Mouse (Mus musculus) hindbrain, embryonic 12.5 days (tissue): ENCODE results near the gene Hamp. TPM values are rescaled to one million over a fixed set of nuclear protein-coding genes. Genes with fewer than 3 reads are reported as not detected.
A peak's percentile ranks its signal among the peaks of the same experiment; 100 is the strongest.

ENCODE experiments used
- ATAC-seq: fragments of 200-750 bp; cut with Nextera tagmentation; 2 replicates; pipeline ENCODE4 v1.8.0; 2017; ENCODE audit warnings: moderate TSS enrichment; ENCODE audit not compliant: low FRiP score
- H3K27ac ChIP-seq: fragments of 300-500 bp; sonication (generic); 2 replicates; pipeline ENCODE4 v1.5.1; 2016; ENCODE audit warnings: mild to moderate bottlenecking
- H3K27me3 ChIP-seq: fragments of 300-500 bp; sonication (generic); 2 replicates; pipeline ENCODE4 v1.6.1; 2016; ENCODE audit warnings: mild to moderate bottlenecking
- H3K36me3 ChIP-seq: fragments of 300-500 bp; sonication (generic); 2 replicates; pipeline ENCODE4 v1.6.1; 2016; ENCODE audit warnings: mild to moderate bottlenecking
- H3K4me1 ChIP-seq: fragments of 300-500 bp; sonication (generic); 2 replicates; pipeline ENCODE4 v1.6.1; 2016
- H3K4me2 ChIP-seq: fragments of 300-500 bp; sonication (generic); replicated peaks from 2 replicates; pipeline ENCODE4 v1.6.1; 2016; ENCODE audit warnings: mild to moderate bottlenecking
- H3K4me3 ChIP-seq: fragments of 300-500 bp; sonication (generic); 2 replicates; pipeline ENCODE4 v1.5.1; 2016; ENCODE audit warnings: mild to moderate bottlenecking
- H3K9ac ChIP-seq: fragments of 300-500 bp; sonication (generic); 2 replicates; pipeline ENCODE4 v1.6.1; 2016; ENCODE audit warnings: mild to moderate bottlenecking, moderate library complexity
- H3K9me3 ChIP-seq: fragments of 300-500 bp; sonication (generic); replicated peaks from 2 replicates; pipeline ENCODE4 v1.6.1; 2016; ENCODE audit warnings: mild to moderate bottlenecking
- WGBS: fragments of 180-500 bp; shearing (Covaris S2); methylation state at CpG from one replicate; pipeline ENCODE4 v1.1.7; 2016; 5-methylcytosine and 5-hydroxymethylcytosine counted together
- polyA plus RNA-seq: library from polyadenylated mRNA; unstranded; fragments of >200 nt; fragmentation: Nextera tagmentation; extraction: Ambion mirVana; gene quantifications from 2 replicates; pipeline ENCODE4 v1.2.1, GENCODE M21; 2016

Gene Hamp
- polyA plus RNA-seq = not detected in 2 replicates

- no peak within 1 kb of the TSS for H3K4me2 ChIP-seq
- WGBS = 76% methylated on average over 9 of the region's 9 CpGs
Observed at GRCm38 (mm10) chr7:30943909-30944635, at the start of gene Hamp. Hamp (minus strand) TSS chr7:30944032.

GRCm38 (mm10) chr7:30992148-30992547, 48.3 kb upstream of the Hamp start:
- no peak for ATAC-seq
- WGBS = 82% methylated on average over 5 of the region's 5 CpGs
- no peak overlapping the region for H3K9ac ChIP-seq
- H3K4me3 ChIP-seq = no peak overlapping the region
- H3K4me2 ChIP-seq = no peak overlapping the region
- H3K9me3 ChIP-seq = no peaks in the 10 kb centered on the region; the same call in 1 of the 2 replicates
- H3K27me3 ChIP-seq = no peaks in the 10 kb centered on the region
- no peaks in the 10 kb centered on the region for H3K4me1 ChIP-seq
- no peaks in the 10 kb centered on the region for H3K36me3 ChIP-seq
- no peak overlapping the region for H3K27ac ChIP-seq

More at GRCm38 (mm10) chr7:30943909-30944635, at the start of gene Hamp:
- Histone ChIP-seq H3K4me1 (no peaks in the 10 kb centered on the region), H3K9ac (no peak within 1 kb of the TSS), H3K27me3 (no peaks in the 10 kb centered on the region), H3K36me3 (peaks cover 15% of the 10 kb centered on the region), H3K4me3 (no peak within 1 kb of the TSS), H3K9me3 (no peaks in the 10 kb centered on the region), H3K27ac (no peak within 1 kb of the TSS)
- no peak for ATAC-seq

GRCm38 (mm10) chr7:30988519-30989162, 44.8 kb upstream of the Hamp start:
- Histone ChIP-seq H3K4me1 (no peaks in the 10 kb centered on the region), H3K27me3 (no peaks in the 10 kb centered on the region), H3K9ac (no peak overlapping the region), H3K36me3 (no peaks in the 10 kb centered on the region), H3K4me2 (no peak overlapping the region), H3K4me3 (no peak overlapping the region), H3K9me3 (no peaks in the 10 kb centered on the region), H3K27ac (no peak overlapping the region)
- no peak for ATAC-seq
- 75% methylated on average over 4 of the region's 4 CpGs for WGBS

GRCm38 (mm10) chr7:30985357-30985756, 41.5 kb upstream of the Hamp start:
- Histone ChIP-seq H3K36me3 (no peaks in the 10 kb centered on the region), H3K9ac (no peak overlapping the region), H3K9me3 (no peaks in the 10 kb centered on the region; the same call in 1 of the 2 replicates), H3K4me2 (no peak overlapping the region), H3K4me3 (no peak overlapping the region), H3K4me1 (no peaks in the 10 kb centered on the region), H3K27ac (no peak overlapping the region), H3K27me3 (no peaks in the 10 kb centered on the region)
- 88% methylated on average over 9 of the region's 9 CpGs for WGBS
- ATAC-seq = no peak

DNA sequence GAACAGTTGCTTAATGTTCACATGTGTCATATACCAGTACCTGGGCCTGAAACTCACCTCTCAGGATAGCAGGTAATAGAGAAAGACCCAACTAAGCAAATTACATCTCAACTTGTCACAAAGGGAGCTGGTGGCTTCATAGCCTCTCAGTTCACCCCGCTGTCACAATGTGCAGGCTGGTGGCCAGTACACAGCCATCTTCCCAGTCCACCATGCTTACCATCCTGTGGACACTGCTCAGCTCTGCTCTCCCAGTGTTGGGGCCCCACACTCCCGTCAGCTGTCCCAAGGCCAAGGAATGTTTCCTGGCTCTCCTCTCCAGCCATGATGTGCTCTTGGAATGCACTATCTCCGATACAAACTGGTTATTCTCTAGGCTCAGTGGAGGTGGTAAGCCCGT, 37.9 kb upstream of the Hamp start:
- no peak overlapping the region for H3K4me2 ChIP-seq
- ATAC-seq = no peak
- H3K4me3 ChIP-seq = no peak overlapping the region
- no peaks in the 10 kb centered on the region for H3K27me3 ChIP-seq
- H3K36me3 ChIP-seq = no peaks in the 10 kb centered on the region
- 85% methylated on average over 4 of the region's 4 CpGs for WGBS
- no peak overlapping the region for H3K9ac ChIP-seq
- no peaks in the 10 kb centered on the region; the same call in 1 of the 2 replicates for H3K9me3 ChIP-seq
- H3K27ac ChIP-seq = no peak overlapping the region
- no peaks in the 10 kb centered on the region for H3K4me1 ChIP-seq

GRCm38 (mm10) chr7:30973501-30974289, 29.9 kb upstream of the Hamp start, which contains the start of gene Fam187b:
Fam187b (plus strand) TSS chr7:30973790.
- Histone ChIP-seq H3K9me3 (no peaks in the 10 kb centered on the region), H3K36me3 (no peaks in the 10 kb centered on the region), H3K4me2 (peak within 1 kb of the TSS; percentile 59), H3K27me3 (peaks cover 23% of the 10 kb centered on the region), H3K9ac (peak within 1 kb of the TSS; percentile 47; the same call in 1 of the 2 replicates), H3K27ac (no peak within 1 kb of the TSS; the same call in 1 of the 2 replicates), H3K4me1 (peaks cover 7% of the 10 kb centered on the region), H3K4me3 (peak within 1 kb of the TSS; percentile 35)
- WGBS = 1% methylated on average over 37 of the region's 37 CpGs
- ATAC-seq = peak; percentile 79

GRCm38 (mm10) chr7:30973251-30973500, 29.3 kb upstream of the Hamp start, which contains the start of gene Lsr:
Lsr (minus strand) TSS chr7:30973464.
- Histone ChIP-seq H3K27ac (no peak within 1 kb of the TSS; the same call in 1 of the 2 replicates), H3K9ac (peak within 1 kb of the TSS; percentile 47; the same call in 1 of the 2 replicates), H3K36me3 (no peaks in the 10 kb centered on the region), H3K27me3 (peaks cover 23% of the 10 kb centered on the region), H3K4me3 (peak within 1 kb of the TSS; percentile 35), H3K9me3 (no peaks in the 10 kb centered on the region), H3K4me2 (peak within 1 kb of the TSS; percentile 59), H3K4me1 (peaks cover 7% of the 10 kb centered on the region)
- ATAC-seq = peak; percentile 37
- WGBS = 0% methylated on average over 19 of the region's 19 CpGs

- H3K27me3 ChIP-seq = peaks cover 23% of the 10 kb centered on the region
- no peak overlapping the region for H3K27ac ChIP-seq
- peak overlapping the region; percentile 59 for H3K4me2 ChIP-seq
- H3K9ac ChIP-seq = peak overlapping the region; percentile 47; the same call in 1 of the 2 replicates
- H3K4me3 ChIP-seq = peak overlapping the region; percentile 35
- no peaks in the 10 kb centered on the region for H3K9me3 ChIP-seq
- no peaks in the 10 kb centered on the region for H3K36me3 ChIP-seq
- WGBS = 5% methylated on average over 41 of the region's 41 CpGs
- peak; percentile 21 for ATAC-seq
- peaks cover 7% of the 10 kb centered on the region for H3K4me1 ChIP-seq
Observed at GRCm38 (mm10) chr7:30972426-30973250, 28.8 kb upstream of the Hamp start.

GRCm38 (mm10) chr7:30971901-30972300, 28.1 kb upstream of the Hamp start:
- Histone ChIP-seq H3K4me1 (peaks cover 7% of the 10 kb centered on the region), H3K9ac (no peak overlapping the region), H3K4me3 (peak overlapping the region; percentile 35; the same call in 1 of the 2 replicates), H3K4me2 (0 out of 2 replicates have a peak overlapping the region, but pooled peaks have one; percentile 59), H3K27ac (no peak overlapping the region), H3K36me3 (no peaks in the 10 kb centered on the region), H3K9me3 (no peaks in the 10 kb centered on the region), H3K27me3 (peaks cover 23% of the 10 kb centered on the region)
- WGBS = 90% methylated on average over 15 of the region's 15 CpGs
- ATAC-seq = no peak

GRCm38 (mm10) chr7:30969174-30969573, 25.3 kb upstream of the Hamp start:
- no peak overlapping the region for H3K4me3 ChIP-seq
- no peak for ATAC-seq
- peaks cover 23% of the 10 kb centered on the region for H3K27me3 ChIP-seq
- no peaks in the 10 kb centered on the region for H3K9me3 ChIP-seq
- H3K9ac ChIP-seq = no peak overlapping the region
- 65% methylated on average over 4 of the region's 4 CpGs for WGBS
- no peak overlapping the region for H3K4me2 ChIP-seq
- no peaks in the 10 kb centered on the region for H3K36me3 ChIP-seq
- H3K4me1 ChIP-seq = peaks cover 7% of the 10 kb centered on the region
- no peak overlapping the region for H3K27ac ChIP-seq

GRCm38 (mm10) chr7:30968611-30969010, 24.8 kb upstream of the Hamp start:
- peaks cover 21% of the 10 kb centered on the region for H3K27me3 ChIP-seq
- 97% methylated on average over 8 of the region's 8 CpGs for WGBS
- no peak overlapping the region for H3K9ac ChIP-seq
- H3K4me1 ChIP-seq = peaks cover 7% of the 10 kb centered on the region
- no peak overlapping the region for H3K27ac ChIP-seq
- no peak overlapping the region for H3K4me2 ChIP-seq
- no peak overlapping the region for H3K4me3 ChIP-seq
- no peak for ATAC-seq
- no peaks in the 10 kb centered on the region for H3K36me3 ChIP-seq
- H3K9me3 ChIP-seq = no peaks in the 10 kb centered on the region
